Mouse (Mus musculus) liver, adult 2 months (tissue): ENCODE measurements around the gene Zfp13.

Source experiments
- CTCF ChIP-seq: fragments of 200-500 bp; IDR thresholded peaks from 2 replicates; pipeline ENCODE4 v1.5.1; 2011; ENCODE audit warnings: low read depth, low read length, control low read depth
- POLR2A ChIP-seq: fragments of 200-500 bp; IDR thresholded peaks from 2 replicates; pipeline ENCODE4 v1.6.1; 2011; ENCODE audit warnings: low read length, control low read depth; ENCODE audit not compliant: insufficient read depth; ENCODE audit errors: extremely low read depth

GRCm38 (mm10) chr17:23542835-23543234, 56.5 kb downstream of the Zfp13 start:
- TF ChIP-seq CTCF, result no peak
- TF ChIP-seq POLR2A, result no peak
